Mouse (Mus musculus) myocyte (in vitro differentiated cells): ENCODE results near the gene Mprip. TPM values are rescaled to one million over a fixed set of nuclear protein-coding genes. Genes with fewer than 3 reads are reported as not detected.

ENCODE experiments used
- H3K27me3 ChIP-seq: one replicate; pipeline ENCODE4 v1.6.1; 2011; ENCODE audit not compliant: control insufficient read depth, insufficient read depth, insufficient read length
- H3K36me3 ChIP-seq: one replicate; pipeline ENCODE4 v1.6.1; 2011; ENCODE audit not compliant: control insufficient read depth, insufficient read depth
- H3K4me2 ChIP-seq: one replicate; pipeline ENCODE4 v1.6.1; 2011; ENCODE audit warnings: low read depth, control low read depth
- H3K4me3 ChIP-seq: one replicate; pipeline ENCODE4 v1.5.1; 2011; ENCODE audit warnings: mild to moderate bottlenecking, control low read depth, moderate library complexity
- H3K79me2 ChIP-seq: one replicate; pipeline ENCODE4 v1.6.1; 2011; ENCODE audit not compliant: control insufficient read depth, insufficient read depth
- H3ac ChIP-seq: one replicate; pipeline ENCODE4 v1.6.1; 2011; ENCODE audit not compliant: control insufficient read depth, insufficient read length
- CEBPB ChIP-seq: IDR thresholded peaks from 2 replicates; pipeline ENCODE4 v1.6.1; 2011; ENCODE audit warnings: mild to moderate bottlenecking, moderate library complexity; ENCODE audit not compliant: poor library complexity, insufficient read depth, severe bottlenecking
- E2F4 ChIP-seq: IDR thresholded peaks from one replicate; pipeline ENCODE4 v1.6.1; 2011; ENCODE audit warnings: mild to moderate bottlenecking, control low read depth, moderate library complexity; ENCODE audit not compliant: insufficient read depth
- MAX ChIP-seq: IDR thresholded peaks from one replicate; pipeline ENCODE4 v1.6.1; 2011; ENCODE audit warnings: low read depth, mild to moderate bottlenecking, control low read depth
- MYOD1 ChIP-seq, 3 experiments: IDR thresholded peaks; one replicate each; pipeline ENCODE4 v1.6.1; 2011; ENCODE audit warnings: control low read depth in 2 of 3, low read depth in 2 of 3, mild to moderate bottlenecking in 2 of 3, moderate library complexity in 1 of 3; ENCODE audit not compliant: insufficient read length in 2 of 3, control insufficient read depth in 1 of 3
- MYOG ChIP-seq, 3 experiments: IDR thresholded peaks; one replicate each; pipeline ENCODE4 v1.6.1; 2011; ENCODE audit warnings: control low read depth in 2 of 3, low read depth in 2 of 3, mild to moderate bottlenecking in 2 of 3; ENCODE audit not compliant: insufficient read length in 2 of 3, control insufficient read depth in 1 of 3, insufficient read depth in 1 of 3
- POLR2A ChIP-seq: IDR thresholded peaks from one replicate; pipeline ENCODE4 v1.6.1; 2011; ENCODE audit warnings: low read depth, mild to moderate bottlenecking, control low read depth, moderate library complexity; ENCODE audit not compliant: insufficient read length
- POLR2AphosphoS2 ChIP-seq: IDR thresholded peaks from one replicate; pipeline ENCODE4 v1.6.1; 2011; ENCODE audit warnings: low read depth, control low read depth; ENCODE audit not compliant: insufficient read length
- REST ChIP-seq: IDR thresholded peaks from one replicate; pipeline ENCODE4 v1.6.1; 2011; ENCODE audit warnings: mild to moderate bottlenecking, control low read depth, moderate library complexity; ENCODE audit not compliant: insufficient read depth, insufficient read length
- SRF ChIP-seq: IDR thresholded peaks from one replicate; pipeline ENCODE4 v1.6.1; 2011; ENCODE audit warnings: low read depth; ENCODE audit not compliant: control insufficient read depth, insufficient read length
- TCF12 ChIP-seq: IDR thresholded peaks from one replicate; pipeline ENCODE4 v1.6.1; 2011; ENCODE audit warnings: mild to moderate bottlenecking, control low read depth; ENCODE audit not compliant: poor library complexity, insufficient read depth, severe bottlenecking
- TCF3 ChIP-seq: IDR thresholded peaks from one replicate; pipeline ENCODE4 v1.6.1; 2011; ENCODE audit warnings: low read depth, control low read depth; ENCODE audit not compliant: insufficient read length
- USF1 ChIP-seq: IDR thresholded peaks from one replicate; pipeline ENCODE4 v1.6.1; 2011; ENCODE audit warnings: low read depth, mild to moderate bottlenecking, control low read depth, moderate library complexity
- polyA plus RNA-seq: library from polyadenylated mRNA; unstranded; fragments of >200 nt; fragmentation: generic; extraction: Trizol; gene quantifications from one replicate; pipeline ENCODE4 v1.2.1, GENCODE M21; 2012; ENCODE audit warnings: missing spikeins

Mprip gene
- polyA plus RNA-seq, 1 experiment, result 191 TPM

GRCm38 (mm10) chr11:59705113-59705512 lies 44.0 kb downstream of the Mprip start:
- H3K4me3 ChIP-seq, result no peak overlapping the region
- TF ChIP-seq TCF12 (no peak), MAX (no peak), SRF (no peak), CEBPB (no peak), E2F4 (no peak), REST (no peak), MYOD1 (IDR thresholded peaks at IDR 0.05; ENCODE audit: control insufficient read depth in 1 of 3, insufficient read length in 2 of 3, low read depth in 2 of 3) (no peak), USF1 (no peak), TCF3 (no peak), MYOG (IDR thresholded peaks at IDR 0.05; ENCODE audit: control insufficient read depth in 1 of 3, insufficient read depth in 1 of 3, insufficient read length in 2 of 3, low read depth in 2 of 3) (no peak), POLR2AphosphoS2 (no peak), POLR2A (no peak)
- H3K4me2 ChIP-seq, result no peak overlapping the region
- H3K79me2 ChIP-seq, result peaks cover 78% of the 10 kb centered on the region
- H3ac ChIP-seq, result no peak overlapping the region
- peaks cover 10% of the 10 kb centered on the region for H3K36me3 ChIP-seq
- no peaks in the 10 kb centered on the region for H3K27me3 ChIP-seq

DNA sequence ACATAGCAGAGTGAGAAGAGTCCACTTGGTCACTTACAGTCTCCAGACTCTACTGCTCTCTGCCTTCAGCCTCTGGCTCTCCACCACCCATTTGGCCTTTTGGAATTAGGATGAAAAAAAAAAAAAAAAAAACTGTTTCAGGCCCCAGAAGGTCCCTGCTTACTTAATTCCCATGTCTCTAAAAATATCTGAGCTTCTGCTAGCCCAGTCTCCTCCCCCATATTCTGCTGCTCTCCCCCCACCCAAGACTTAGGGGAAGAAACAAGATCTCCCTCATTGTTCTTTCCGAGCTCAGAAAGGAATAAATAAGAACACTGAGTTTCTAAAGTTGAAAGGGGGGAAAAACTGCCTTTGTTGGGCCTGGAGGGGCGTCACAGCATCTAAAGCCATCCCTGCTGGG lies 46.4 kb downstream of the Mprip start:
- Histone ChIP-seq H3K4me3 (no peak overlapping the region), H3K27me3 (no peaks in the 10 kb centered on the region), H3ac (no peak overlapping the region), H3K79me2 (peaks cover 77% of the 10 kb centered on the region), H3K36me3 (no peaks in the 10 kb centered on the region), H3K4me2 (peak overlapping the region; percentile 89)
- TF ChIP-seq TCF12 (no peak), MYOG (IDR thresholded peaks at IDR 0.05; ENCODE audit: control insufficient read depth in 1 of 3, insufficient read depth in 1 of 3, insufficient read length in 2 of 3, low read depth in 2 of 3) (no peak), MYOD1 (IDR thresholded peaks at IDR 0.05; ENCODE audit: control insufficient read depth in 1 of 3, insufficient read length in 2 of 3, low read depth in 2 of 3) (no peak), CEBPB (no peak)

DNA sequence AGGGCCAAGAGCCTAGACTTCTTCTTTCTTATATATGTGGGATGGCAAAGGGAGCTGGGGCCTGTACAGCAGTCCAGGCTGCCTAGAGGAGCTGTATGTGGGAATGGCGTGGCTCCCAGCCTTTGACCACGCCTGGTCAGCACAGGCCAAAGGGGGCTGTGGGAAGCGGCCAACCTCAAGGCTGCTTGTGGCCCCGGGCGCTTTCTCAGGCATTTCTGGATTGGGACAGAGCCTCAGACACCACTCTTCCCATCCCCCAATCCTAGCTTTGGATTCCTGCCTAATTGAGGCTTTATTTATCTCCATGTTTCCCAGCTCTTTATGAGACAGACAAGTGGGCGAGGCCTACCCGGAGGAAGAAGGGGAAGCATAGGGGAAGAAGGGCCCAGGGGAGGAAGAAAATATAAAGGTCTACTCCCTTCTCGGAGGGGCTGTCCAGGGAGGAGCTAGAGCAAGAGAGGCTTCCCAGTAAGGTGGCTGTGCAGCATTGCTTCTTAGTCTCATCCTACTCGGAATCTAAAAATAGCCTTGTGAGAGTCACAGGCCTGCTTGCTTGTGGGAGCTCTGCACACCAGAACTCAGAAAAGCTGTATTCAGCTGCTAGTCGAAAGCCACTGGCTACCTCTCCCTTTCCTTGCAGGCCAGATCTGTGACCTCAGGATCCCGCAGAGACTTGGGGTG lies 47.0 kb downstream of the Mprip start:
- Histone ChIP-seq H3K79me2 (peaks cover 77% of the 10 kb centered on the region), H3K27me3 (no peaks in the 10 kb centered on the region), H3ac (no peak overlapping the region), H3K4me2 (peak overlapping the region; percentile 89), H3K36me3 (no peaks in the 10 kb centered on the region), H3K4me3 (no peak overlapping the region)
- TF ChIP-seq CEBPB (no peak), MYOG (IDR thresholded peaks at IDR 0.05; ENCODE audit: control insufficient read depth in 1 of 3, insufficient read depth in 1 of 3, insufficient read length in 2 of 3, low read depth in 2 of 3) (peak in 1 of 3 experiments; percentile 69), POLR2AphosphoS2 (peak; percentile 24), TCF3 (no peak), SRF (no peak), POLR2A (peak; percentile 31), MYOD1 (IDR thresholded peaks at IDR 0.05; ENCODE audit: control insufficient read depth in 1 of 3, insufficient read length in 2 of 3, low read depth in 2 of 3) (peak in 2 of 3 experiments; percentile 9 to 28), TCF12 (no peak), E2F4 (no peak)

DNA sequence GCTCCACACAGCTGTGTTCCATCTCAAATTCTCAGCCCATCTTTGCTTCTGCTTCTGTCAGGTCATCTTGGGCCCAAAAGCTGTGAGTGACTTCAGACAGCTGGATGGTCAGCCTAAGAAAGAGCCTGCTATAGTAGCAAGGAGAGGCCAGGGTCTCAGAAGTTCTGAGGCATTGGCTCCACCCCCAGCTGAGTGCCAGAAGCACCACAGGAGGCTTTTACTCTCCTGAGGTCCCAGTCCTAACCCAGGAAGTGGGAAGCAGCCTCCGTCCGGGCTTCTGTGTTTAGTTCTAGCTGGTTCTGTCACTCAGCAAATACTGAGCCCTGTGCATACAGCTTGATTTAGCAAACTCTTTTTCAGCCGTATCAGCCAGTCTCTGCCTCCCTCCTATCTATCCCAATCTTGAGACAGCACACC lies 54.3 kb downstream of the Mprip start:
- no peak overlapping the region for H3K4me3 ChIP-seq
- H3ac ChIP-seq, result no peak overlapping the region

DNA sequence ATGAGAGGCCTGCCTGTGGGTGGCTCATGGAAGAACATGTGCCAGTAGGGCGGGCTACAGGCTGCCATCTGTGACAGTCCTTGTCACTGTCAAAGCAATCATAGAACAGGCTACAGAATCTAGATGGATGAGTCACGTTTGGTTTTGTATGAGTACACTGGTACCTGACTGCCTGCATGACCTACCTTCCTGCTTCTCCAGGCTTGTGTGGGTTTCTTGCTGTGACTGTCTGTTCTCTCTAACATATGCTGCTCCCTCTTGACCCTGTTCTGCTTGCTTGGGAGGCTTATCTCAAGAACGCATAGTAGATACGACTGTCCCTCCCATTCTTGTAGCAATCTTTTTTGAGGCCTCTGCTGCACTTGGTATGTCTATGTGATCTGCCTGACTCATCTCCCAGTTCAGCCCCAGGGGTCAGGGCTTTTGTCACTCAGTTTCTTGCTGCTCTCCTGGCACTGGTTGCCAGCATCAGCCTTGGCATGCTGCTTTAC lies 56.7 kb downstream of the Mprip start:
- no peak overlapping the region for H3K4me3 ChIP-seq
- peaks cover 95% of the 10 kb centered on the region for H3K79me2 ChIP-seq
- TF ChIP-seq POLR2A (no peak), MYOG (IDR thresholded peaks at IDR 0.05; ENCODE audit: control insufficient read depth in 1 of 3, insufficient read depth in 1 of 3, insufficient read length in 2 of 3, low read depth in 2 of 3) (peak in 1 of 3 experiments; percentile 20), MYOD1 (IDR thresholded peaks at IDR 0.05; ENCODE audit: control insufficient read depth in 1 of 3, insufficient read length in 2 of 3, low read depth in 2 of 3) (peak in 1 of 3 experiments; percentile 62)
- H3K4me2 ChIP-seq, result peak overlapping the region; percentile 2
- H3ac ChIP-seq, result no peak overlapping the region
- H3K36me3 ChIP-seq, result no peaks in the 10 kb centered on the region
- H3K27me3 ChIP-seq, result no peaks in the 10 kb centered on the region

More for the DNA sequence above, 54.3 kb downstream of the Mprip start:
- Histone ChIP-seq H3K36me3 (no peaks in the 10 kb centered on the region), H3K27me3 (no peaks in the 10 kb centered on the region), H3K4me2 (no peak overlapping the region), H3K79me2 (peaks cover 97% of the 10 kb centered on the region)
- TF ChIP-seq REST (no peak), POLR2AphosphoS2 (no peak), TCF3 (no peak), MYOD1 (IDR thresholded peaks at IDR 0.05; ENCODE audit: control insufficient read depth in 1 of 3, insufficient read length in 2 of 3, low read depth in 2 of 3) (peak; percentile 4 to 42 (median 24)), CEBPB (no peak), E2F4 (no peak)
